Mouse (Mus musculus) adrenal gland, postnatal 36 days (tissue): ENCODE results near the gene Frat1. TPM values are rescaled to one million over a fixed set of nuclear protein-coding genes. Genes with fewer than 3 reads are reported as not detected.

ENCODE experiments used
- total RNA-seq, 2 experiments: library from RNA; stranded (reverse); gene quantifications; 2 replicates each; pipeline ENCODE4 v1.2.3; 2021

Frat1 gene
- total RNA-seq, 2 experiments from 2014 or later: 4.9 to 7.8 TPM

Other genes with a start within 250 kb of the Frat1 start
- gene Gm340, start 247.6 kb upstream of the Frat1 start, total RNA-seq: 10 to 100 TPM; 12.4 to 17.4 TPM
- gene Slit1, start 86.3 kb upstream of the Frat1 start, total RNA-seq: 10 to 100 TPM in 1 of 2 experiments, 1 to 10 TPM in 1; 7.6 to 18.4 TPM
- 1 to 10 TPM; 5.0 to 5.8 TPM for gene Arhgap19, start 27.9 kb upstream of the Frat1 start, total RNA-seq
- gene Frat2, start 18.2 kb downstream of the Frat1 start, total RNA-seq: 1 to 10 TPM; 2.9 to 3.4 TPM
- gene Rrp12, start 66.2 kb downstream of the Frat1 start, total RNA-seq: 10 to 100 TPM; 12.5 to 23.2 TPM
- gene Pgam1, start 82.0 kb downstream of the Frat1 start, total RNA-seq: 100 to 1,000 TPM; 791 to 814 TPM
- 10 to 100 TPM; 28.3 to 31.7 TPM for gene Exosc1, start 103.5 kb downstream of the Frat1 start, total RNA-seq
- gene Zdhhc16, start 103.5 kb downstream of the Frat1 start, total RNA-seq: 10 to 100 TPM; 30.1 to 30.9 TPM
- 10 to 100 TPM; 20.2 to 23.9 TPM for gene Mms19, start 151.2 kb downstream of the Frat1 start, total RNA-seq
- 10 to 100 TPM; 17.1 to 17.5 TPM for gene Ubtd1, start 151.8 kb downstream of the Frat1 start, total RNA-seq
- under 1 TPM in 1 of 2 experiments, not detected in 1; 0.49 TPM for gene Ankrd2, start 206.0 kb downstream of the Frat1 start, total RNA-seq
- gene Hoga1, start 215.6 kb downstream of the Frat1 start, total RNA-seq: 1 to 10 TPM; 4.3 to 6.7 TPM
- under 1 TPM; 0.30 to 0.33 TPM for gene 4933411K16Rik, start 222.3 kb downstream of the Frat1 start, total RNA-seq